In the genomic region with DNA sequence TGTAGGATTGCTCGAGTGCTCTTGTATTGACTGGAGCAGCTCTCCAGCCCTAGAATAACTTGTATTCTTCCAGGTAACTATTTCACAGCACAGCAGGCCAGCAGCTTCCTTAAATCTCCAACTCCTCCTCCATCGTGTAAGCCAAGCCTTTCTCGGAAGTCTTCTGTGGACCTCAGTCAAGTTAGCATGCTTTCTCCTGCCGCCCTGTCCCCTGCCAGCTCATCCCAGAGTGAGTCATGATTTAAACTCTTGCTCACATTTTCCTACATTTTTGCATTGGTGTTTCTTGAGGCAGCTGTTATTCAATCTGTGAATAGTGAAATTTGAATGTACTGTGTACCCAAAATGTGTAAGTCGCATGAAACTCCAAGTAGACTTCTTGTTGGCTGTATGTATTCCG, we compare ENCODE assay signal across 28 mouse cellular contexts. TPM values are rescaled to one million over a fixed set of nuclear protein-coding genes. Genes with fewer than 3 reads are reported as not detected.
DNase-seq lines count a peak whose midpoint lies in the region; ATAC-seq and TF ChIP-seq lines count a peak whose summit lies in the region.
"Had no signal": no experiment of that assay in that cellular context is flagged by ENCODE, and none has a peak within 500 bp of the region (broad histone marks: within the 10 kb centered on the region; RNA-seq: fewer than 3 reads in every experiment).

No protein-coding gene starts in this region.

- no peak overlapping the region for H3K4me2 ChIP-seq in hindbrain, embryonic 13.5 days
- H3K4me2 ChIP-seq in liver, embryonic 11.5 days, result no peak overlapping the region
- H3K4me2 ChIP-seq: forebrain, embryonic 12.5 days; heart, embryonic 12.5 days; hindbrain, embryonic 12.5 days; stomach, embryonic 15.5 days had no signal

- no peak overlapping the region for H3K4me3 ChIP-seq in heart, embryonic 10.5 days
- no peak overlapping the region for H3K4me3 ChIP-seq in embryonic fibroblast, embryonic 13.5 days (ENCODE audit: insufficient read depth, low read length)
- H3K4me3 ChIP-seq in hindbrain, embryonic 13.5 days, result no peak overlapping the region
- H3K4me3 ChIP-seq in liver, embryonic 11.5 days (ENCODE audit: low read depth, low read length), result no peak overlapping the region
- H3K4me3 ChIP-seq: forebrain, embryonic 12.5 days; heart, embryonic 12.5 days; hindbrain, embryonic 12.5 days; limb, embryonic 10.5 days; stomach, embryonic 15.5 days had no signal

- H3K9ac ChIP-seq in hindbrain, embryonic 13.5 days, result no peak overlapping the region
- H3K9ac ChIP-seq in liver, embryonic 11.5 days (ENCODE audit: low read depth, low read length), result no peak overlapping the region
- H3K9ac ChIP-seq: forebrain, embryonic 12.5 days; heart, embryonic 12.5 days; hindbrain, embryonic 12.5 days; stomach, embryonic 15.5 days had no signal

- no peak for ATAC-seq in hindbrain, embryonic 13.5 days (ENCODE audit: low FRiP score)
- ATAC-seq in activated CD4-positive, CD25-positive, alpha-beta regulatory T cell, adult 4 months, result no peak
- no peak for ATAC-seq in liver, embryonic 11.5 days (replicated peaks; ENCODE audit: low FRiP score)
- ATAC-seq: CD4-positive, CD25-positive, alpha-beta regulatory T cell, adult 4 months; inflammation-experienced regulatory T-cells, adult 6 months; midbrain, embryonic 16.5 days had no signal

- no peaks in the 10 kb centered on the region for H3K27me3 ChIP-seq in heart, embryonic 10.5 days (ENCODE audit: insufficient read depth, poor library complexity, severe bottlenecking)
- no peaks in the 10 kb centered on the region for H3K27me3 ChIP-seq in hindbrain, embryonic 13.5 days
- no peaks in the 10 kb centered on the region for H3K27me3 ChIP-seq in liver, embryonic 11.5 days (replicated peaks; ENCODE audit: control insufficient read depth, insufficient read depth, low read length)
- H3K27me3 ChIP-seq: forebrain, embryonic 12.5 days; heart, embryonic 12.5 days; hindbrain, embryonic 12.5 days; stomach, embryonic 15.5 days had no signal

- peak; percentile 52 for DNase-seq in heart, adult 11 months
- DNase-seq in heart, embryonic 10.5 days (ENCODE audit: low spot score), result no peak
- DNase-seq in 3T3-L1 (ENCODE audit: low read depth, low spot score), result peak; percentile 89
- DNase-seq in 416B (ENCODE audit: low read depth), result peak; percentile 25
- no peak for DNase-seq in liver, embryonic 11.5 days (ENCODE audit: low spot score)
- DNase-seq: adrenal gland, postnatal 14 days; cerebellum, adult 2 months; cerebellum, postnatal 36 days; heart, postnatal 14 days; kidney, adult 8-10 months; kidney, postnatal 25 days; lung, adult 2 months; lung, postnatal 36 days; spleen, adult 18-20 months had no signal

- no peaks in the 10 kb centered on the region for H3K9me3 ChIP-seq in heart, embryonic 10.5 days
- H3K9me3 ChIP-seq in hindbrain, embryonic 13.5 days, result no peaks in the 10 kb centered on the region
- H3K9me3 ChIP-seq in liver, embryonic 11.5 days (ENCODE audit: control insufficient read depth, low read length), result no peaks in the 10 kb centered on the region
- H3K9me3 ChIP-seq: forebrain, embryonic 12.5 days; G1E; heart, embryonic 12.5 days; hindbrain, embryonic 12.5 days; limb, embryonic 10.5 days; stomach, embryonic 15.5 days had no signal

- no peak for TF ChIP-seq CTCF in embryonic fibroblast, embryonic 13.5 days (IDR thresholded peaks at IDR 0.05; ENCODE audit: borderline replicate concordance, insufficient read depth, low read length)

- H3K4me1 ChIP-seq in heart, embryonic 10.5 days, result no peaks in the 10 kb centered on the region
- peaks cover 3% of the 10 kb centered on the region; the same call in 1 of the 2 replicates for H3K4me1 ChIP-seq in embryonic fibroblast, embryonic 13.5 days (ENCODE audit: control insufficient read depth, insufficient read depth, low read length)
- no peaks in the 10 kb centered on the region for H3K4me1 ChIP-seq in hindbrain, embryonic 13.5 days (replicated peaks)
- no peaks in the 10 kb centered on the region for H3K4me1 ChIP-seq in liver, embryonic 11.5 days (replicated peaks; ENCODE audit: control insufficient read depth, insufficient read depth, low read length)
- H3K4me1 ChIP-seq: forebrain, embryonic 12.5 days; heart, embryonic 12.5 days; hindbrain, embryonic 12.5 days; limb, embryonic 10.5 days; stomach, embryonic 15.5 days had no signal

- H3K36me3 ChIP-seq in heart, embryonic 10.5 days, result peaks cover 87% of the 10 kb centered on the region
- H3K36me3 ChIP-seq in hindbrain, embryonic 13.5 days, result peaks cover 69% of the 10 kb centered on the region
- H3K36me3 ChIP-seq in liver, embryonic 11.5 days (ENCODE audit: control insufficient read depth, insufficient read depth, low read length), result peaks cover 24% of the 10 kb centered on the region

- 93% methylated on average over 6 of the region's 6 CpGs for WGBS in heart, embryonic 10.5 days
- 94% methylated on average over 6 of the region's 6 CpGs for WGBS in hindbrain, embryonic 13.5 days
- 89% methylated on average over 6 of the region's 6 CpGs for WGBS in liver, embryonic 11.5 days

- H3K27ac ChIP-seq in heart, embryonic 10.5 days, result no peak overlapping the region
- peak overlapping the region; percentile 71 for H3K27ac ChIP-seq in embryonic fibroblast, embryonic 13.5 days (ENCODE audit: insufficient read depth, low read length)
- H3K27ac ChIP-seq in hindbrain, embryonic 13.5 days, result no peak overlapping the region
- no peak overlapping the region for H3K27ac ChIP-seq in liver, embryonic 11.5 days (ENCODE audit: low read depth, low read length)
- H3K27ac ChIP-seq: forebrain, embryonic 12.5 days; hindbrain, embryonic 12.5 days; limb, embryonic 10.5 days; stomach, embryonic 15.5 days had no signal

- no peak for TF ChIP-seq POLR2A in embryonic fibroblast, embryonic 13.5 days (IDR thresholded peaks at IDR 0.05; ENCODE audit: low read depth, low read length)

RNA-seq across cellular contexts. Expression of gene Gm21958, which starts 1.3 kb away (rescaled TPM):
- 0.63 TPM in 1 of 2 replicates, not detected in the other for polyA plus RNA-seq in heart, embryonic 10.5 days (2016; fragmentation: Nextera tagmentation; extraction: Ambion mirVana)
- polyA plus RNA-seq in embryonic fibroblast, embryonic 13.5 days (2011; ENCODE audit: insufficient read length, low read depth, missing spikeins), result not detected in 2 replicates
- 0.65 and 0.83 TPM in 2 replicates for polyA plus RNA-seq in hindbrain, embryonic 13.5 days (2015; fragmentation: Nextera tagmentation; extraction: Ambion mirVana)
- 1 to 10 TPM in 1 of 2 experiments, not detected in 1; 2.0 TPM for polyA plus RNA-seq in activated CD4-positive, CD25-positive, alpha-beta regulatory T cell, adult 4 months (2017; shearing (Covaris generic))
- 0.91 TPM in 1 of 2 replicates, not detected in the other for polyA plus RNA-seq in liver, embryonic 11.5 days (2014; fragmentation: Nextera tagmentation; extraction: Ambion mirVana)
- polyA plus RNA-seq: cerebellum, adult 2 months; G1E; liver, adult 2 months; lung, adult 2 months; stomach, embryonic 15.5 days; urinary bladder, adult 2 months had no signal

RNA-seq across cellular contexts. Expression of gene Exosc8, which starts 19.7 kb away (rescaled TPM):
- polyA plus RNA-seq in heart, embryonic 10.5 days (2016; fragmentation: Nextera tagmentation; extraction: Ambion mirVana), result 120 and 156 TPM in 2 replicates
- polyA plus RNA-seq in embryonic fibroblast, embryonic 13.5 days (2011; ENCODE audit: insufficient read length, low read depth, missing spikeins), result 57.4 and 81.5 TPM in 2 replicates
- polyA plus RNA-seq in hindbrain, embryonic 13.5 days (2015; fragmentation: Nextera tagmentation; extraction: Ambion mirVana), result 74.1 and 80.1 TPM in 2 replicates
- 100 to 1,000 TPM; 205 to 218 TPM for polyA plus RNA-seq in activated CD4-positive, CD25-positive, alpha-beta regulatory T cell, adult 4 months (2017; shearing (Covaris generic))
- polyA plus RNA-seq in liver, embryonic 11.5 days (2014; fragmentation: Nextera tagmentation; extraction: Ambion mirVana), result 185 and 203 TPM in 2 replicates

RNA-seq across cellular contexts. Expression of gene Alg5, which starts 19.9 kb away (rescaled TPM):
- polyA plus RNA-seq in heart, embryonic 10.5 days (2016; fragmentation: Nextera tagmentation; extraction: Ambion mirVana), result 39.5 and 49.1 TPM in 2 replicates
- polyA plus RNA-seq in embryonic fibroblast, embryonic 13.5 days (2011; ENCODE audit: insufficient read length, low read depth, missing spikeins), result 51.9 and 58.3 TPM in 2 replicates
- polyA plus RNA-seq in hindbrain, embryonic 13.5 days (2015; fragmentation: Nextera tagmentation; extraction: Ambion mirVana), result 48.0 and 48.2 TPM in 2 replicates
- 10 to 100 TPM; 76.6 to 88.1 TPM for polyA plus RNA-seq in activated CD4-positive, CD25-positive, alpha-beta regulatory T cell, adult 4 months (2017; shearing (Covaris generic))
- 48.9 and 49.3 TPM in 2 replicates for polyA plus RNA-seq in liver, embryonic 11.5 days (2014; fragmentation: Nextera tagmentation; extraction: Ambion mirVana)

RNA-seq across cellular contexts. Expression of gene Supt20, which starts 22.9 kb away (rescaled TPM):
- 77.3 and 91.8 TPM in 2 replicates for polyA plus RNA-seq in heart, embryonic 10.5 days (2016; fragmentation: Nextera tagmentation; extraction: Ambion mirVana)
- 89.8 and 121 TPM in 2 replicates for polyA plus RNA-seq in embryonic fibroblast, embryonic 13.5 days (2011; ENCODE audit: insufficient read length, low read depth, missing spikeins)
- 92.5 and 94.4 TPM in 2 replicates for polyA plus RNA-seq in hindbrain, embryonic 13.5 days (2015; fragmentation: Nextera tagmentation; extraction: Ambion mirVana)
- 100 to 1,000 TPM; 168 to 188 TPM for polyA plus RNA-seq in activated CD4-positive, CD25-positive, alpha-beta regulatory T cell, adult 4 months (2017; shearing (Covaris generic))
- 84.6 and 91.2 TPM in 2 replicates for polyA plus RNA-seq in liver, embryonic 11.5 days (2014; fragmentation: Nextera tagmentation; extraction: Ambion mirVana)

RNA-seq across cellular contexts. Expression of gene Smad9, which starts 39.9 kb away (rescaled TPM):
- polyA plus RNA-seq in heart, embryonic 10.5 days (2016; fragmentation: Nextera tagmentation; extraction: Ambion mirVana), result 1.2 and 1.9 TPM in 2 replicates
- polyA plus RNA-seq in embryonic fibroblast, embryonic 13.5 days (2011; ENCODE audit: insufficient read length, low read depth, missing spikeins), result 1.3 and 1.5 TPM in 2 replicates
- 0.31 and 0.48 TPM in 2 replicates for polyA plus RNA-seq in hindbrain, embryonic 13.5 days (2015; fragmentation: Nextera tagmentation; extraction: Ambion mirVana)
- polyA plus RNA-seq in activated CD4-positive, CD25-positive, alpha-beta regulatory T cell, adult 4 months (2017; shearing (Covaris generic)), result not detected
- 0.51 and 0.66 TPM in 2 replicates for polyA plus RNA-seq in liver, embryonic 11.5 days (2014; fragmentation: Nextera tagmentation; extraction: Ambion mirVana)
- polyA plus RNA-seq: CD4-positive, CD25-positive, alpha-beta regulatory T cell, adult 4 months; G1E; inflammation-experienced regulatory T-cells, adult 6 months had no signal

Comparison
In these comparisons a context has a peak if more than half of its experiments do, and no peak if none do; other contexts are left out.
1. DNase-seq: peak in heart, adult 11 months (single experiment), 3T3-L1 (single experiment) and 416B (single experiment); none in heart, embryonic 10.5 days (single experiment) and liver, embryonic 11.5 days (single experiment).